Mouse (Mus musculus): ENCODE measurements at regions not wholly inside any gene's neighbourhood (a gene's known extent, or its start where the extent isn't known, plus 50 kb on each side); places are given as distances from the start of the nearest gene placed in this dataset.

DNA sequence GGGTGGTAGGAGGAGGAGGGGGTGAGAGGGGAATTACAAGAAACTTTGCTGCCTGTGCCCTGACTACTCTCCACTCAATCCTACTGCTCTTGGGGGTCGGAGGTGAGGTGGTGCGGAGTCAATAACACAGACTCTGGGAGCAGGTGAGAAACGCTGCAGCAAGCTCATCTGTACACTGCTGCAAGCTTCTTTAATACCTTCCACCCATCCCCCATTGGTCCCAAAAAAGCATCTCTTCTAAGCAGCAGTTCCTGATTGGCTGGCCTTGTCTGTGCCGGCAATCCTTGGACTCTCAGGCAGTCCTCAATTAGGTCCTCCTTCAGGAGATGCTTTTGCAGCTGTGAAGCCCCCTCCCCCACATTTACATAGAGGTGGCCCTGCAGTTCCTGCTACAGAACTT, 79.7 kb upstream of the Bach2 start:
- TF ChIP-seq CTCF (IDR thresholded peaks at IDR 0.05; ENCODE audit: low read depth) (no peak), EP300 (IDR thresholded peaks at IDR 0.05; ENCODE audit: low read depth) (no peak)

All from heart, postnatal 0 days (tissue).